Mouse (Mus musculus) heart, embryonic 14.5 days (tissue): ENCODE measurements around the gene Carhsp1. TPM values are rescaled to one million over a fixed set of nuclear protein-coding genes. Genes with fewer than 3 reads are reported as not detected.

Experiments
- ATAC-seq: fragments of 200-750 bp; cut with Nextera tagmentation; 2 replicates; pipeline ENCODE4 v1.8.0; 2017; ENCODE audit warnings: low read depth, moderate TSS enrichment; ENCODE audit not compliant: insufficient number of reproducible peaks, insufficient read depth, low FRiP score
- H3K27ac ChIP-seq, 2 experiments: fragments of 200-500 bp in 1 of 2; fragments of 300-500 bp in 1 of 2; sonication (generic) in 1 of 2; replicated peaks in 1 of 2; 2 replicates each; pipeline ENCODE4 v1.5.1; 2012 to 2014; ENCODE audit warnings: low read depth in 2 of 2, low read length in 2 of 2, control low read depth in 1 of 2, mild to moderate bottlenecking in 1 of 2, mixed read lengths in 1 of 2; ENCODE audit not compliant: control insufficient read depth in 1 of 2, insufficient read depth in 1 of 2
- H3K27me3 ChIP-seq: fragments of 300-500 bp; sonication (generic); 2 replicates; pipeline ENCODE4 v1.6.1; 2014; ENCODE audit warnings: mild to moderate bottlenecking, low read length, control low read depth; ENCODE audit not compliant: control insufficient read depth, insufficient read depth
- H3K36me3 ChIP-seq: fragments of 300-500 bp; sonication (generic); 2 replicates; pipeline ENCODE4 v1.6.1; 2014; ENCODE audit warnings: mild to moderate bottlenecking, control low read depth, low read length, mixed read lengths; ENCODE audit not compliant: control insufficient read depth, insufficient read depth
- H3K4me1 ChIP-seq, 2 experiments: fragments of 200-500 bp in 1 of 2; fragments of 300-500 bp in 1 of 2; sonication (generic) in 1 of 2; 2 replicates each; pipeline ENCODE4 v1.6.1; 2012 to 2014; ENCODE audit warnings: low read length in 2 of 2, control low read depth in 1 of 2, mixed read lengths in 1 of 2; ENCODE audit not compliant: control insufficient read depth in 2 of 2, insufficient read depth in 2 of 2
- H3K4me2 ChIP-seq: fragments of 300-500 bp; sonication (generic); 2 replicates; pipeline ENCODE4 v1.6.1; 2014; ENCODE audit warnings: mild to moderate bottlenecking, low read length
- H3K4me3 ChIP-seq, 2 experiments: fragments of 200-500 bp in 1 of 2; fragments of 300-500 bp in 1 of 2; sonication (generic) in 1 of 2; 2 replicates each; pipeline ENCODE4 v1.5.1; 2012 to 2014; ENCODE audit warnings: low read length in 2 of 2, mild to moderate bottlenecking in 2 of 2, control low read depth in 1 of 2, low read depth in 1 of 2, moderate library complexity in 1 of 2; ENCODE audit not compliant: control insufficient read depth in 1 of 2, insufficient read depth in 1 of 2
- H3K9ac ChIP-seq: fragments of 300-500 bp; sonication (generic); 2 replicates; pipeline ENCODE4 v1.6.1; 2014; ENCODE audit warnings: mild to moderate bottlenecking, low read length
- H3K9me3 ChIP-seq: fragments of 300-500 bp; sonication (generic); 2 replicates; pipeline ENCODE4 v1.6.1; 2016; ENCODE audit warnings: low read length, control low read depth; ENCODE audit not compliant: control insufficient read depth
- WGBS: fragments of 180-500 bp; shearing (Covaris S2); extraction: QIAGEN DNeasy Blood & Tissue Kit; methylation state at CpG from one replicate; pipeline ENCODE4 v1.1.7; 2014; 5-methylcytosine and 5-hydroxymethylcytosine counted together
- polyA plus RNA-seq: library from polyadenylated mRNA; unstranded; fragments of >200 nt; fragmentation: Nextera tagmentation; extraction: Ambion mirVana; gene quantifications from 2 replicates; pipeline ENCODE4 v1.2.1, GENCODE M21; 2014

Carhsp1 gene
- polyA plus RNA-seq, 1 experiment from 2014 or later = 31.3 TPM

DNA sequence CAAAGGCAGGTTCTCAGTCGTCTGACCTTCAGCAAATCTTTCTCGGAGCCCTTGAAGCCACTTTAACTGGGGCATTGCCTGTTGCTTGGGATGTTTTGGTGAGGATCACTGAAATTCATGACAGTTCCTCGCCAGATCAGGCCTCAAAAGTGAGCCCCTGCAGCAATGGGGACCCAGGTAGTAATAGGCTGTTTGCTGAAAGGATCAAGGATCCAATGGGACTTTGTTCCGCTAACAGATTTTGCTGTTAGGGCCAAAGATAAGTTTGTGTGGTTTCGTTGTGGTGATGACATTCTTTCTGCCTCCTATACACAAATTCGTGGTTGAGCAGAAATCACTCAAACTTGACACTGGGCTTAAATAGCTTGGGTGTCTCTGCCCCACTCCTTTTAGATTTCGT lies 33.8 kb downstream of the Carhsp1 start:
- no peak for ATAC-seq

DNA sequence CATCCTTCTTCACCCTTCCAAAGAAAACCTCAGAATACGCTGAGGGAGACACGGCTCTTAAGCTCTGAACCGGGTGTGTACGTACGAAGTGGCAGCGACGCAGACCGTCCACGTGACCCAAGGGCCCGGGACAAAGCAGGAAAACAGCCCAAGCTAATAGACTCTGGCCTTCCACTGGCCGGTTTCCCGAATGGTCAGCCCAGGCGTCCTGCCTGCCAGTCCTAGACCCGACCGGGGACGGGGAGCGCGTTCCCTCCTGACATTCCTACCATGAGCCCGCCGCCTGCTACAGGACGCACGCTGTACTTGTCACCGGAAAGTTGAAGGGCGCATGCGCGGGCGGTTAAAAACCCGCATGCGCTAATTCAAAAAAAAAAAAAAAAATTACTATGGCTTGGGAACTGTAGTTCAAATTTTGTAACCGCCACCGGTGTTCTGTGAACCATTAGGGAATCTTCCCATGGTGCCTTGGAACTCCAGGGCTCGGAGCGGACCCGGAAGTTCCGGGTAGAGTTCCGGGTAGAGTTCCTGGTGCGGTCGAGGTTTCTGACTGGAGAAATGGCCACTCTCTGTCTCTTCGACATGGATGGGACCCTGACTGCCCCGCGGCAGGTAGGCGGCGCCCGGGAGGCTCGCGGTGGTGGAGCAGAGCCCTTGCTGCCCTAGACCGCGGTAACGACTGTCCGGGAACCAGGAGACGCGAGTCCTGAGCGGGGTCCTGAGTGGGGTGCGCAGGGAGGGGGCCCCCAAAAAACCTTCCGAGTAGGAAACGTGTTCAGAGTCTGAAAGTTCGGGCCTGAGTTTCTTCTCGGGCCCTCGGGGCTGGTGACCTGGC lies 34.5 kb downstream of the Carhsp1 start, which contains the start of the genes Pmm2 and Tmem186:
Gene Pmm2 (plus strand): TSS at position 458 of the 835 bp plus-strand sequence.
Gene Tmem186 (minus strand): TSS at position 496 of the 835 bp plus-strand sequence.
- Histone ChIP-seq H3K27ac (peak within 1 kb of the TSS; percentile 86 to 90), H3K4me3 (peak within 1 kb of the TSS; percentile 69 to 83), H3K4me1 (peaks cover 10 to 24% of the 10 kb centered on the region in 2 experiments), H3K27me3 (no peaks in the 10 kb centered on the region), H3K9me3 (no peaks in the 10 kb centered on the region), H3K9ac (peak within 1 kb of the TSS; percentile 84), H3K36me3 (peaks cover 36% of the 10 kb centered on the region), H3K4me2 (peak within 1 kb of the TSS; percentile 82)
- under 1% methylated on average over 59 of the region's 59 CpGs for WGBS
- ATAC-seq = peak; percentile 84

More for the DNA sequence above, 33.8 kb downstream of the Carhsp1 start:
- Histone ChIP-seq H3K9me3 (no peaks in the 10 kb centered on the region), H3K27ac (peak overlapping the region; percentile 86 to 90), H3K4me2 (peak overlapping the region; percentile 82), H3K36me3 (peaks cover 35% of the 10 kb centered on the region), H3K27me3 (no peaks in the 10 kb centered on the region), H3K4me3 (peak overlapping the region; percentile 69 to 83), H3K4me1 (peaks cover 10 to 24% of the 10 kb centered on the region in 2 experiments), H3K9ac (peak overlapping the region; percentile 84)
- WGBS = 38% methylated on average over 7 of the region's 7 CpGs

DNA sequence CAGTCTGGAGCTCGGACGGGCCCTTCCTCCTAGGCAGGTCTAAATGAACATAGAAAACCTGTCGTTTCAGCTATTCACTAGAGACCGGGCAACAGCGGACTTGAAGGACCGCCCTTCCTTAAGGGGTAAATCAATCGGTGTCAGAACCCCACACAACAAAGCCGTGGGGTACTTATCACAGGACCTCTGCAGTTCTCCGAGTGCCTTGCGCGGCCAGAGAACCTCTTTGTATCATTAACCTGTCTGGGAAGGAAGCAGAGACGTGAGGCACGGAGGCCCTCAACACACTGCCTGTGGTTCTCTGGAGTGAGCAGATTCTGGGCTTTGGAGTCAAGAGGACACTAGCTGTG lies 35.1 kb downstream of the Carhsp1 start:
- H3K4me2 ChIP-seq = peak overlapping the region; percentile 82
- peak; percentile 17; the same call in 1 of the 2 replicates for ATAC-seq
- peaks cover 35% of the 10 kb centered on the region for H3K36me3 ChIP-seq
- H3K4me1 ChIP-seq = peaks cover 10 to 24% of the 10 kb centered on the region in 2 experiments
- no peaks in the 10 kb centered on the region for H3K27me3 ChIP-seq
- H3K4me3 ChIP-seq = peak overlapping the region; percentile 69 to 83
- H3K9me3 ChIP-seq = no peaks in the 10 kb centered on the region
- peak overlapping the region; percentile 84 for H3K9ac ChIP-seq
- WGBS = under 1% methylated on average over 13 of the region's 13 CpGs
- H3K27ac ChIP-seq = peak overlapping the region; percentile 86 to 90

DNA sequence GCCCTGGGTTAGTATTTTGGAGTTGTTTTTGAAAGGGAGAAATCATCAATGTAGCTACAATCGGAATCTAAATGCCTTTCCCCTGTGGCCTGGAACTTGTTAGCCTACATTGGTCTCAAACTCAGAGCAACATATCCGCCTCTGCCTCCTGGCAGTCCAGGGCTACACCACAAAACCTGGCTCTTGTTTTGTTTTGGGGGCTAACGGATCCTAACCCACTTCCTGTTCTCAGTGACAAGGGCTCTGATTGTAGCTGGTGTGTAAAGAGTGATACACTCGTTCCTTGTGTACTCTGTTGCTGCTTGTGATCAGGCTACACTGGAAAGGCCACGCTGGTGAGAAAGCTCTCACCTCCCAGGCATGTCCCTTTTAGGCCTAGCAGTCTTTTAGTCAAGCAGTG lies 40.5 kb downstream of the Carhsp1 start:
- no peaks in the 10 kb centered on the region for H3K9me3 ChIP-seq
- no peak overlapping the region for H3K4me2 ChIP-seq
- WGBS = 83% methylated on average over 5 of the region's 5 CpGs
- H3K4me1 ChIP-seq = peaks cover 3 to 7% of the 10 kb centered on the region in 2 experiments
- no peak overlapping the region for H3K9ac ChIP-seq
- H3K27ac ChIP-seq = no peak overlapping the region
- H3K4me3 ChIP-seq = no peak overlapping the region
- no peaks in the 10 kb centered on the region for H3K27me3 ChIP-seq
- peaks cover 42% of the 10 kb centered on the region for H3K36me3 ChIP-seq
- ATAC-seq = no peak

DNA sequence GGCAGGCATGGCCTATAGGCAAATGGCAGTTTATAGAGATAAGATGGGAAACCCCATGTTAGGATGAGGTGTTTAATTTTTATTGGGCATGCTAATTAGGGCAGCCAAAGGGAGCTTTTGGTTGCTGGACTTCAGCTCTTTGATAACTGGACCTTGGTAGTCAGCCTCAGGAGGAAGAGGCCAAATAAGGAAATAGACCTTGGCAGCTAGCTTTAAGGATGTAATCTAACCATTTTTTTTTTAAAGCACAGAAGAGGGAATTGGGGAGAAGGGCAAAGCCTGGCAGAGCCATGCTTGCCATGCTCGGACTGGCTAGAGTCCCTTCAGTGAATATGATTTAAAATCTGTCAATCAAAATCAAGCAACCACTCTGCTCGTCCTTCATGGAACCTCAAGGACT lies 41.5 kb downstream of the Carhsp1 start:
- ATAC-seq = no peak

DNA sequence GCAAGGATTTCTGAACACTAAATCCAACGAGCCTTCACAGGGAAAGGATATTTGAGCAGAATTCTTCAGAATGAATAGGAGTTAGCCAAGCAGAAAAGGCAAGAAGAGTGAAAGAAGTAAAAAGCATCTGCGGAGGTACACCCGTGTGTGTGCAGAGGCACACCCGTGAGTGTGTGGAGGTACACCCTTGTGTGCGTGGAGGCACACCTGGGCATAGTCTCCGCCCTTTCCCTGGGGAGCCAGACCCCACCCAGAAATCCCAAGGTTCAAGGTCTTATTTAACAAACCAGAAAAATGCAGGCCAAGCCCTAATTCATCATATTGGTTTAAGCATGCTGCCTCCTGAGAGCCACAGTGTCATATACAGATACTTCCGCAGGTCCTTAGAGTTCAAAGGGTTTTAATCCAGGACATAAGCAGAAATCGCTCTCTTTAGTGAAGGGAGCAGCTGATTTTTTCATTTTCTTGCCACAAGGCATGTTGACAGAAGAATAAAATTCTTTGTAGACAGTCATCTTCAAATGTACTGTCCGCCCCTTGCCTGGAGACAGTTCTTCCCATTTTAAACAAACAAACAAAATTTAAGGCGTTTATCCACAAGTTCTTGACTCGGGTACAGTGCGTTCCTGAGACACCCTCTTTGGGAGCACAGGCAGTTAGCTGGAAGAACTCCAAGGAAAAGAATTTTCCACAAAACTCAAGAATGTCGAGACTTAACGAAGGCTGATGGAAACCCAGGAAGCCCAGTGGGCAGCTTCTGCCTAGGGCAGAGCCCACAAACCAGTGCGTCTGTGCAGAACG lies 51.4 kb downstream of the Carhsp1 start:
- no peaks in the 10 kb centered on the region for H3K27me3 ChIP-seq
- no peak for ATAC-seq
- no peaks in the 10 kb centered on the region for H3K9me3 ChIP-seq
- peaks cover 11% of the 10 kb centered on the region; the same call in 1 of the 2 replicates for H3K36me3 ChIP-seq
- 82% methylated on average over 16 of the region's 16 CpGs for WGBS
- H3K9ac ChIP-seq = no peak overlapping the region
- no peak overlapping the region for H3K4me2 ChIP-seq
- no peak overlapping the region for H3K4me3 ChIP-seq
- H3K27ac ChIP-seq = no peak overlapping the region
- no peaks in the 10 kb centered on the region for H3K4me1 ChIP-seq

More for the DNA sequence above, 41.5 kb downstream of the Carhsp1 start:
- 62% methylated on average over 2 of the region's 2 CpGs for WGBS
- Histone ChIP-seq H3K27ac (no peak overlapping the region), H3K36me3 (peaks cover 37% of the 10 kb centered on the region), H3K27me3 (no peaks in the 10 kb centered on the region), H3K4me2 (no peak overlapping the region), H3K9ac (no peak overlapping the region), H3K4me3 (no peak overlapping the region), H3K4me1 (no peaks in the 10 kb centered on the region), H3K9me3 (no peaks in the 10 kb centered on the region)

DNA sequence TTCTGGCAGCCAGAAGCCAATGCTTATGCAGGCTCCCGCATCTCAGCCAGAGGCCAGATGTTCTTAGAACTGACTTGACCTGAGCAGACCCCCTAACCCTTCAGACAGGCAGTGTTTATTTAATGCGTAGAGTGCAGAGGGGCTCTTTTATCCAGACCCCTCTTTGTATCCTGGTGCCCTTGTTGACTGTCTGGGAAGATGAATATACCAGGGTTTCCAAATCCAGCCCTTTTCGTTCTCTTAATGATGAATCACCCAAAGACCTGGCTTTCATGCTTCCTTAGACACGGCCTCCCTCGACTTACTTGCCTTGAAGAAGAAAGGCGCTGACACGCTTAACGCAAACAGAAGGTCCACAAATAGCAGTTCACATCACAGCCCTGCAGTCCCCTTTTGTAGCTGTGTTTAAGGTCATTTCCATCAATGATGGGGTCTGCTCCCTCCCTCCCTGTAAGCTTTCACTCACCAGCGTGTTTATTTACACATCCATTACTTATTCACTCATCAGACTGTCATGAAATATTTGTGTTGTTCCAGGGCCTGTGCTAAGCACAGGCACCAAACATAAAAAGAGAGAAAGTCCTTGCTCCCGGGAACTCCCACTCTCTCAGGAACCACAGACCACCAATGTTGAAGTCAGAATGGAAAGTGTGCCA lies 52.2 kb downstream of the Carhsp1 start:
- Histone ChIP-seq H3K27ac (no peak overlapping the region), H3K9ac (no peak overlapping the region), H3K36me3 (peaks cover 13% of the 10 kb centered on the region; the same call in 1 of the 2 replicates), H3K4me1 (no peaks in the 10 kb centered on the region), H3K9me3 (no peaks in the 10 kb centered on the region), H3K4me3 (no peak overlapping the region), H3K4me2 (no peak overlapping the region), H3K27me3 (no peaks in the 10 kb centered on the region)
- no peak for ATAC-seq
- WGBS = 69% methylated on average over 10 of the region's 10 CpGs
